Mouse (Mus musculus) embryo, embryonic 10.5 days (tissue): ENCODE measurements around the gene Mtfp1.

Source experiments
- DNase-seq: peaks from one replicate; pipeline ENCODE4 v3.0.0-alpha.2; 2015; ENCODE audit warnings: low spot score

The Mtfp1 gene

GRCm38 (mm10) chr11:4080219-4080618, 15.0 kb downstream of the Mtfp1 start:
- peak; percentile 79 for DNase-seq

GRCm38 (mm10) chr11:4078267-4078933, 16.8 kb downstream of the Mtfp1 start:
- no peak for DNase-seq

- peak; percentile 77 for DNase-seq
Observed at GRCm38 (mm10) chr11:4076633-4077032, 18.6 kb downstream of the Mtfp1 start.

DNA sequence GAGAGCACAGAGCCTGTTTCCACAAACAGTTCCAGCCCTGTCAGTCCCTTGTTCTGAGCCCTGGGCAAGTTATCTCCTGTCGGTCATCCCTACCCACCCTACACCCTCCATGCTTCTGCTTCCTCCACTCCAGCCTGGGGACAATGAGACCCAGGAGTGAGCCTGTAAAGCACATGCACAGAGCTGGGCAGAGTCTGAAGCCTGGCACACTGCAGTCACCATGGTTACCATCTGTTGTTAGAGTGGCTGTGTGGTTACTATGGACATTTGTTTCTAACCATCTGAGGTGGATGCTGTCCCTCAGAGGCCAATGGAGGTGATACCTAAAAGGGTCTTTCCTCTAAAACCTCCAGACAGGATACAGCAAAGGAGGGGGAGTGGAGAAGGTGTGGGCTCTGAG, 25.6 kb downstream of the Mtfp1 start:
- DNase-seq: no peak

GRCm38 (mm10) chr11:4064627-4065122, 30.6 kb downstream of the Mtfp1 start, which contains the start of gene Sec14l3:
Sec14l3 (plus strand) TSS chr11:4064841.
- no peak for DNase-seq

- no peak for DNase-seq
Observed at GRCm38 (mm10) chr11:4062981-4063380, 32.3 kb downstream of the Mtfp1 start.

DNA sequence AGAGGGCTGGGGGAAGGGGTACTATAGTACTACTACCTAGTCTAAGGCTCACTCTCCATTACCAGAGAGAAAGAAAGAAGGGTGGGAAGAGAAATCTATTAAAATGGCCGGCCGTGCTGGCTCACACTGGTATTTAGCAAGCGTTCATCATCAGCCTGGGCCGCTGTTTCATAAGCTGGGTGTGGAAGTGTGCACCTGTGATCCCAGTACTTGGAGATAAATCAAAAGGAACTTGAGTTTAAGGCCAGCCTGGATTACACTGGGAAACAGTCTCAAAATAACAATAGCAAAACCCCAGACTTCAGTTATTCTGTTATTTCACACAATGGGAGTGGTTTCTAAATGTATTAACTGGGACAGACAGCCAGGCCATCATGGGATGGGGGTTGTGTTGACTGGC, 32.7 kb downstream of the Mtfp1 start:
- DNase-seq: no peak

DNA sequence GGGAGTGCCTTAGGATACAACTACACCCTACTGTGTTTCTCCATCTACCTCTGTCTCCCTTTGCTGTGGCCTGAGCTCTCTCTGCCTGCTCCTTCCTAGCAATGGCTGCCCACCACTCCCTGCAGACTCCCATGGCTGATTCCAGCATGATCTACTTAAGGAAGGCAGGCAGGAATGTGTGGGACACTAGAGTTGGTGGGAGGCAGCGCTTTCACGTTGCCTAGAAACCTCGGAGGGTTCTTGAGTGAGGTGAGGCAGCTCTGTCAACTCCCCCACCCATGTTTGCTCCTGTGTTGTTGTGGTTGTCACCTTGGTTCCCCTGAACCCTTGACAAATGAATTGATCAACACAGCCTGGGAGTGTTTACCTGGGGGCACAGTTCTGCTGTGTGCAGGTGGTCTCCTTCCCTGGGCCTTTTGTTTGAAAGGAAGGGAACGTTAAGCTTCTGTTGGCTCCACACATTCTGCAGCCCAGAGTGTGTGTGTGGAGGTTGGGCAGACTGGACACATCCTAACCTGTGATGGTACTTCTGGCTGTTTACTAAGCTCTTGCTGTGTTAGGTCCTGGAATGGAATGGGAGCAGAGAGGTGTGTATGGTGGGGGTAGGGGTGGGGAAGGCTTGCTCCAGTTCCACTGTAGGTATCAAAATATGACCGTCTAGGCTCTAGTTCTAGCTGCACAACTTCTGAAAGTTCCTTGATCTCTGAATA, 34.2 kb downstream of the Mtfp1 start:
- DNase-seq: no peak

DNA sequence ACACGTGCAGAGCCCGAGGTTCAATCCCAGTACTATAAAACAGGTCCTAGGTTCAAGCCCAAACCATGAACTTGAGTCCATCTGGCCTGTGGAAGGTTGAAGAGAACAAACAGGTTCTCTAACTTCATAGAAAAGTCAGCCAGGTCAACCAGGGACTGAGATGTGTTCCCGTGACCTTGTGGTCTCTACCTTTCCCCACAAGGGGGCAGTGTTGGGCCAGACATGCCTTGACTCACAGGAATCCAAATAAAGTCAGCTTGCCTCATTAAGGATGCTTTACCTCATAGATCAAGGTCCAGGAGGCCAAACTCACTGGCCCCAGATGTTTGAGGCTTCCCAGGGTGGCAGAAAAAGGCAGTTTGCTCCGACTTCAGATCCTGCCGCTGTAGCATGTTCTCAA, 41.7 kb downstream of the Mtfp1 start:
- DNase-seq: peak; percentile 88

DNA sequence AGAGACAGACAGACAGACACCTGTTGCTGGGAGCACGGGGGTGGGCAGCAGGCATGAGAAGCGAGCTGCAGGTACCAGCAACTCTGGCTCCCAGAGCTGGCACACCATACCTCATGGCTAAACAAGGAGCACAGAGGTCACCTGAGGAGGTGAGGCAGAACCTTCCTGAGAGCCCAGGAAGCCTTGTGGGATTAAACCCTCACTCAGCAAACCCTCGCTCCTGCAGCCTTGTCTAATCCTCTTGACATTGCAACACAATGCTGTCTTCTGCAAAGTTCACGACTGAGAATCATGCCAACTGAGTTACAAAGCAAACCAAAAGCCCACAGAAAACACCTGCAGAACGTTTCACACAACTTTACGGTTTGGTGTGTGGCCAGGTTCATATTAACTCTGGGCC, 46.8 kb downstream of the Mtfp1 start:
- DNase-seq: no peak

- DNase-seq: no peak
Observed at GRCm38 (mm10) chr11:4047766-4048165, 47.5 kb downstream of the Mtfp1 start.

DNA sequence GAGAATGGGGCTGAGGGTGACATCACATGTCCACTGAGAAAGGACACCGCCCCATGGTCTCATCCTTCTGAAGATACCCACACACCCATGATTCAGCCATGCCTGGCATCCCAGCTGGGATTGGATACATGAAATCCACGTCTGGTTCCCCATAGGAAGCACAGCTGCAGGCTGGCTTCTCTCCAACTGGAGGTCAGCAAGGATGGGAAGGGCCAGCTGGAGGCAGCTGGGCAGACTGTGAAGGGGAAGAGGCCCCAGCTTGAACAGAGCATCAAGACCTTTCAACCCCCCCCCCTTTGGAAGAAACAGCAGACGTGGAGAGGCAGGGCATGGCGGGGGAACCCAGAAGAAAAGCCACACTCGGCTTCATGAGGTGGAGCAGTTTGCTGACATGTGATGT, 48.7 kb downstream of the Mtfp1 start:
- no peak for DNase-seq

GRCm38 (mm10) chr11:4043081-4043480, 52.2 kb downstream of the Mtfp1 start:
- no peak for DNase-seq
